Mouse (Mus musculus): Measurements from ENCODE around the gene Lrrn4cl. TPM values are rescaled to one million over a fixed set of nuclear protein-coding genes. Genes with fewer than 3 reads are reported as not detected.
"Not testable (repeated sequence)": the region's sequence is repeated elsewhere in the genome, so short reads cannot be mapped to it uniquely, and the experiment has no call there.

Lrrn4cl gene
- total RNA-seq, 2 experiments from 2014 or later = 5.8 to 8.8 TPM

DNA sequence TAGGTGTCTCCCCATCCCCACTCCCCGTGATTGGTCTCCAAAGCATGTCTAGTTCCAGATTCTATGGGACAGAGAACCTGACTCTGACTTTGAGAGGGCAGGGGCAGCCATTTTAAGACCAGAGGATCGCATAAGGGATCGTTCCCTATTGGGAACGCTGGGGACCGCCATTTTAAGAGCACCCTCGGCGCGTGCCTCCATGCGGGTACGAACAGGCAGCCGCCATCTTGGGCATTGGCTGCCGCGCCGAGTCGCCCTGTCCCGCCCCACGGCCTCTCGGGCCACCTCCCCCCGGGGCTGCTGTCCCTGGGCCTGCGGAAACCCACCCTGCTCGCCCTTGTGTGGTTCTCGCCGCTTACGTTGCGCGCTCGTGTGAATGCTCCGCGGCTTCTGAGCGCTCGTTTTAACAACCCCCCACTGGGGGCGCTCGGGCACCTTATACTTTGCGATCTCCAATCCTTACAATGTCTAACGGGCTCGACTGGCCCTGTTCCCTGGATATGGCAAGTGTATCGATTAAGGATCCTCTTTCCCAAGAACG, 13.2 kb upstream of the Lrrn4cl start, which contains the start of gene Bscl2:
Bscl2 (plus strand) TSS at position 217 of the 541 bp plus-strand sequence.
- peak; percentile 68 to 83 for DNase-seq
- intact Hi-C loops (cut with DNase I) = no loop called here

DNA sequence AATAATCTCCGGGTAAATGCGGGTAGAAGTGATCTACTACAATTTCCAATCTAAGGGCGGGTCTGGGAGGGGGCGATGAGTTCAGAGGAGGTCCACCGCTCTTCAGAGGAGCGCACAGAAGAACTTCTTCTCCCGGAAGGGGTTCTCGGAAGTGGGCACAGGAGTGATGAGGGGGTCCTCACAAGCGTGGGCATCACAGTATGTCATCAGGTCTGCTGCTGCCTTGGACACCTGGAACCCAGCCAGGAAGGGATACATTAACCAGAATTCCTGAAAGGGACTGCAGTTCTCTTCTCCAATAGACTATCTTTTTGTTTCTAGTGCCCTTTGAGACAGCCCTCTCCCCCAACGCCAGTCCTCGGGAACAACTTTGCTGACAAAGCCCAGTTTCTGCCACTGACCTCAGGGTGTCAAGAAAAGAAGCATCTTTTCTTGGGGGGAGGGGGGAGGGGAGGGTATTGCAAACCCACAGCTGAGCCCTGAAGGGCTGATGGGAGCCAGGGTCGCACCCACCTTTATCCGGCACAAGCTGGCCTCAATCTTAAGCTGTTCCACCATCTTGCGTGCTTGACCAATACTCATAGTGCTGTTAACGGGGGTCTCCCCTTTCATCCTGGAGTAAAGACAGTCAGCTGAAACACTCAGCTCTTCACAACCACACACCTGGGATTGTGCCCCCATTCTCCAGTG, 12.4 kb upstream of the Lrrn4cl start:
- intact Hi-C loops (cut with DNase I) = no loop called here
- DNase-seq = no peak

DNA sequence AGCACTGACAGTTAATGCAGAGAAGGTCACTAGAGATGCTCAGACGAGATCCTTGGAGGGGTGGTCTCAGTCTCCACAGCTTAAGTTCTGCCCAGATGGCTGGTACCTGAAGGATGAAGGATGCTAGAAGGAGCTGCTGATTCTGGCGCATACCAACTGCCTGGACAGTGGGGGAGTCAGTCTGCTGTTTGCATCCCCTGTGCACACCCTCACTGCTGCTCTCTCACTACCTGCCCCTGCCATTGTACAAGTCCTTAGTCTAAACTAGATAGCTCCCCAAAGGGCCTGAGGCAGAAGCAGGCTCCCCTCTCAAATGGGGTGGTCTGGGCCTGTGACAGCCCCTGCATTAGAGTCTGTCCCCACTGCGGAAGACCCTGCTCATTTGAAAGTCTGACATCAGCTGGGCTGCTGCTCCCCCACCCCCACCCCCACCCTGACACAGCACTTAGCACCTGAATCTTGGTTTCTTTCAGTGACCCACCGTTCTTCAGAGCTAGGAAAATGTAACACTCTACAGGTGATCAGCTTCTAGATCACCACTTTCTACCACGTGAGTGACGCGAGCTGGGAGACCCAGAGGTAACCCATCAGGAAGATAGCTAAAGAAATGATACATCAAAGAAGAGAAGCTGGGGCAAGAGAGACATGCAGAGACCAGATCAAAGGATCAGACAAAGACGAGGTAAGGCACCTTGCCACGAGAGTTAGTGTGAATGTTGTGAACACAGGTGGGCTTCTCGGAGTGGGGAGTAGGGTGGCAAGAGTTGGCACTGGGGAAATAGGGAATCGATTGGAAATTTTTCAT, 11.3 kb upstream of the Lrrn4cl start, which contains the start of gene Gng3:
Gng3 (minus strand) TSS at position 92 of the 805 bp plus-strand sequence.
- intact Hi-C loops (cut with DNase I) = no loop called here
- no peak for DNase-seq

DNA sequence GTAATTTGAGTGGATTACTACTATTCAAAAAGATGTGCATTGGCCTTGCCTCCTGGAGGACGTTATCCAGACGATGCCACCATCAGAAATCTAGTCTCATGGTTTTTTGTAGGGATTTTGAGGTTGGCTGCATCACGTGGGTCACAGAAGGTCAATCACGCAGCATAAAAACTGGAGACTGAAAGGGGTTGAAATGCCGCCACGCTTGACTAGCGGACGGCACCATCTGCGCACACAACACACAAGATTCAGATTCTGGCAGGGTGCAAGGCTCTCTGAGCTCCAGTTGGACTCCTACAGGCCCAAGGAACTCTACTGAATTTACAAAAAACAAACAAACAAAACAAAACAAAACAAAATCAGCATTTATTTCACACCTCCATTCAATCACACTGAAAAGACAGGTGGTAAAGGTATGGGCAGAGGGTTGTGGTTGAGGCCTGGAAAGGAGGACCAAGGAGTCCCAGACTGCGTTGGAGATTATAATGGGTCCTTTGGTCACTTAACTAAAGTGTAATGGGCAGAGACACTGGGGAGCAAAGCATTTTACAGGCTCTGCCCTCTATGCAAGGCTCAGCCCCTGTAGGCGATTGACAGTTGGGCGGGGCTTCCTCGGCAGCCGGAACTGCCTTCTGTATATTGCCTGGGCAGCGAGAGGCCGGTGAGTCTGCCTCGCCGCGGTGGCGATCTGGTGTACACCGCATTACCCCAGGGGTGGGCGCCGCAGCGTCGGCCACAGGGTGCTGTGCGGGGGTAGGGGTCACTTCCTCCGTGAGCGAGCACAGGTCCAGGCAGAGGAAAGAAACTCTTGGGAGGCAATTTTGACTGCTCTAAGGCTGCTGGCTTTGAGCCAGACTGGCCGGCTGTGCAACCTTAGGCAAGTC, 10.4 kb upstream of the Lrrn4cl start:
- intact Hi-C loops (cut with DNase I) = loop anchor here (5.0 kb wide), 1 partner anchor 52 kb away; the partner anchor contains the start of gene Ints5
- DNase-seq = peak; percentile 64 to 65

DNA sequence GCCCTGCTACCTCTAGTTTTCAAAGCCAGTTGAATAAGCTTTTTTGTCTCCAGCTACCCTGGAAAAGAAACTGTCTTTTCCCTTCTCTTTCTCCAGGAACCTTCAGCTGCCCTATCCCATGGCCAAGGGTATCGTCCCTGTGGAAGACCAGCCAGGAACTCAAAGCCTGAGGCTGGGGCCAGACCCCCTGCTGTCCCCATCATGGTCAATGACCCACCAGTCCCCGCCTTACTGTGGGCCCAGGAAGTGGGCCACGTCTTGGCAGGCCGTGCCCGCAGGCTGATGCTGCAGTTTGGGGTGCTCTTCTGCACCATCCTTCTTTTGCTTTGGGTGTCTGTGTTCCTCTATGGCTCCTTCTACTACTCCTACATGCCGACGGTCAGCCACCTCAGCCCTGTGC, 9.6 kb upstream of the Lrrn4cl start:
- no peak for DNase-seq
- intact Hi-C loops (cut with DNase I) = loop anchor here (5.0 kb wide), 1 partner anchor 51 kb away; the partner anchor contains the start of gene Ints5

DNA sequence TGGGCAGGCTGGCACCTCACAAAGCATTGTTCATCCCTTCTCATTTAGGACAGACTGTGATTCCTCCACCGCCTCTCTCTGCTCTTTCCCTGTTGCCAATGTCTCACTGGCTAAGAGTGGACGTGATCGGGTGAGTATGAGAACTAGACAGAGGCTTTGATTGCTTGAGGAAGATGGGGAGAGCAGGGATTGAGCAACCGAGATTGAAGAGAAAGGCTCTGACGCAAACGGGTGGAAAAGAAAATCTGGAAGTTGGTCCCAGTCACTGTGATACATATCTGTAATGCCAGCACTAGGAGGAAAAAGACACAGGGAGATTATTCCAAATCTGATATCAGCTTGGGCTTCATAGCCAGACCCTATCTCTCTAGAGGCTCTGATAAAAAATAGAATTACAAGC, 7.6 kb upstream of the Lrrn4cl start:
- intact Hi-C loops (cut with DNase I) = loop anchor here (5.0 kb wide), 1 partner anchor 49 kb away; the partner anchor contains the start of gene Ints5

DNA sequence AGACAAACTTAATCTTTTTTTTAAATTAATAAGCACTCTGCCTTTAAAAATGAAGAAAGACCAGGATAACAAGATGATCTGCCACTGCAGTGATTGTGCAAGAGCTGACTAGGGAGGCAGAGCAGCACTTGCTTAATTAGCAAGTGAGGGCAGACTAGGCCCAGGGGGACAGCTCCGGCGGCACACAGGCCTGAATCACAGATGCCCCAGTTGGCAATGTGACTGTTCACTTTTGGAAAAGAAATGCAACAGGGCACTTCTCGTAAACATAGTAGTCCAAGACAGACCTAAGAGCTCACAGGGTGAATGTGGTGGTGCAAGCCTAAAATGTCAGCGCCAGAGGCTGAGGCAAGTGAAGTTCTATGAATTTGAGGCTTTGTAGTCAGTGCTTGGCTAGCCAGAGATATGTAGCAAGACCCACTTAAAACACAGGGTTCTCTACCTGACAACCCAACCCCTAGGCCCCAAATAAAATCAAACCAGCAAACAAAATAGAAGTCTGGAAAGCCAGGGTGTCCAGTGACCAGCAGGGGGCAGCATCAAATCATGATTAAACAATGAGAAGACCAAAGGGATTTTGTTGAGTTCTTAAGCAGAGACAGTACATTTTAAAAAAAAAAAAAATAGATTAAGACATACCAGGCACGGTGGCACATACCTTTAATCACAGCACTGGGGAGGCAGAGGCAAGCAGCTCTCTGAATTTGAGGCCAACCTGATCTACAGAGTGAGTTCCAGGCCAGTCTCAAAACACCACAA, 6.0 kb upstream of the Lrrn4cl start:
- intact Hi-C loops (cut with DNase I) = loop anchor here (5.0 kb wide), 2 partner anchors 48 to 258 kb away; partner anchors contain the start of gene Ints5
- peak; percentile 59 to 82 for DNase-seq

More for the DNA sequence above, 7.6 kb upstream of the Lrrn4cl start:
- DNase-seq = no peak

DNA sequence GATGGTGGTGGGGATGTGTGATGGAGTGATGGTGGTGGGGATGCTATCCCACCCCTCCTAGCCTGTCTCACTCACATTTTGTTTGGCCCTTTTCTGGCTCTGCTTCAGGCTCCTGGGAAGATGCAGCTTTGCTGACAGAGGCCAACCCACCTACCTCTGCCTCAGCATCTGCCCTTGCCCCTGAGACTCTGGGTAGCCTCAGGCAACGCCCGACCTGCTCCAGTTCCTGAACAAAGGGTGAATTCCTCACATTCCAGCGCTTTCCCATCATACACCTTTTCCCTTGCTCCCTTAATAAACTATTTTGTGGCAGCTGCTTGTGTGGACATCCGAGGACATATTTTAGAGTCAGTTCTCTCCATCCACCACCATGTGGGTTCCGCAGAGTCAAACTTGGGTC, 2.2 kb upstream of the Lrrn4cl start:
- no peak for DNase-seq
- intact Hi-C loops (cut with DNase I) = loop anchor here (5.0 kb wide), 1 partner anchor 254 kb away; no protein-coding TSS in a partner anchor

DNA sequence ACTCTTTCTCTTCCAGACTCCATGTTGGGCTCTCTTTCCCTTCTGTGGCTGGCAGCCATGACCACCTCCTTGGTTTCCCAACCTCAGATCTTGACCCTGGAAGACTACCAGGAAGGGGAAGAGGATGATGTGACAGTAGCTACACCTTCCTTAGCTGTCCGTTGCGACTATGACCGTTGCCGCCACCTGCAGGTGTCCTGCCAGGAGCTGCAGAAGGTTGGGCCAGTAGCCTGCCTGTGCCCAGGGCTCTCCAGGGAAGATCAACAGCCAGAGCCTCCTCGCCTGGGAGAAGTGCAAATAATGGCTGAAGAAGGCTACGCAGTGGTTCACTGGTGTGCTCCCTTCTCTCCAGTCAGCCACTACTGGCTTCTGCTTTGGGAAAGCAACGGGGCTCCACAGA, 1.1 kb downstream of the Lrrn4cl start:
- no peak for DNase-seq
- intact Hi-C loops (cut with DNase I) = no loop called here

DNA sequence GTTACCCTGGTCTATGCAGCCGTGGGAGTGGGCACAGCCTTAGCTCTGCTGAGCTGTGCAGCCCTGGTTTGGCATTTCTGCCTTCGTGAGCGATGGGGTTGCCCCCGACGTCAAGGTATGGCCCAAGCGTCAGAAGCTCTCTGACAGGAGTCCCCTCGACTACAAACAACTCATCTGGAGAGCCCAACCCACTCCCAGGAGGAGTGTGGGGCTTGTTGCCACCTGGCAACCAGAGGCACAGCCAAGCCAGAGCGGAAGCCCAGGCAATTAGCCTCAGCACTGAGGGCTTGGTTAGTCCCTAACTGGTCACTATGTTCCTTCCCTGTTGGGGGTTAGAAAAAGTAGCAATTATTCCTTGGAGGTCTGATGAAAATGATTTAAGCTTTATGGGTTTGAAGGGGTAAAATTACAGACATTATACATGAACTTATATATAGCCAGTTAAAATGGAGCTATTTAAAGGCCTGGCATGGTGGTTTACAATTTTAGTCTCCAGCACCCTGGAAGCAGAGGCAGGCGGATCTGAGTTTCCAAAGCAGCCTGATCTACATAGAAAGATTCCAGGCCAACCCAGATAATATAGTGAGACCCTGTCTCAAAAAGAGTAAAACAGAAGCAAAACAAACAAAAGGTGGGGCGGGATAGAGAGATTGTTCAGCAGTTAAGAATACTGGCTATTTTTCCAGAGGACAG, 1.8 kb downstream of the Lrrn4cl start:
- DNase-seq = peak; percentile 61 to 69
- intact Hi-C loops (cut with DNase I) = no loop called here

DNA sequence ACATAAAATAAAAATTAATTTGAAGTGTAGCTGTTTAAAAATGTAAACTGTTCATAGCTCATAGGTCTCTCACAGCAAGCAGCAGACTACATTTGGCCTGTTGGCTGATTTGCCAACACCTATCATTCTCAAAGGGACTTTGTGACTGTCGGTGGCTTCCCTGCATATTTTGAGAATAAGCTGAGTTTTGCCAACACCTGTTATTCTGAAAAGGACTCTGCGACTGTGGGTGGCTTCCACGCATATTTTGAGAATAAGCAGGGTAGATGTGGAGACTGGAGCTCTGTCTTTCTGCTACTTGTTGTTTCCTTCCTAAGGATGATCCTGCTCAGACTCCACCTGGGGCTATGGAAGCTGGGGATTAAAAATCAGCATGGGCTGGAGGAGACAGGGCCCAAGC, 2.5 kb downstream of the Lrrn4cl start:
- DNase-seq = no peak
- intact Hi-C loops (cut with DNase I) = no loop called here

DNA sequence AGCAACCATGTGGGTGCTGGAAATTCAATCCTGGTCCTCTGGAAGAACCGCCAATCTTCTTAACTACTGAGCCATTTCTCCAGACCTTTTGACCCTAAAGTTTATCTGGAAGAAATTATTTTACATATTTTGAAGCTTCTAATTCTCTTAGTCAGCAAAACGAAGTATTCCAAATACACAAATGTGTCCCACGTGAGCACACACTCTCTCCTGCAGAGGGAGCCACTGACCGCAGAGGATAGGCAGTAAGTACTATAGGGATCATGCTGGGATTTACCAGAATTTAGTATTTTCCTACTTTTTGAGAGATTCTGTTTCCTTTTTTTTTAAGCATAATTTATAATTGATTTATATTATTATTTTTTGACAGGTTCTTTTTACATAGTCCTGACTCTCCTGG, 7.1 kb downstream of the Lrrn4cl start:
- peak in 1 of 2 experiments; percentile 42 for DNase-seq
- intact Hi-C loops (cut with DNase I) = loop anchor here (5.0 kb wide), 1 partner anchor 250 kb away; no protein-coding TSS in a partner anchor

DNA sequence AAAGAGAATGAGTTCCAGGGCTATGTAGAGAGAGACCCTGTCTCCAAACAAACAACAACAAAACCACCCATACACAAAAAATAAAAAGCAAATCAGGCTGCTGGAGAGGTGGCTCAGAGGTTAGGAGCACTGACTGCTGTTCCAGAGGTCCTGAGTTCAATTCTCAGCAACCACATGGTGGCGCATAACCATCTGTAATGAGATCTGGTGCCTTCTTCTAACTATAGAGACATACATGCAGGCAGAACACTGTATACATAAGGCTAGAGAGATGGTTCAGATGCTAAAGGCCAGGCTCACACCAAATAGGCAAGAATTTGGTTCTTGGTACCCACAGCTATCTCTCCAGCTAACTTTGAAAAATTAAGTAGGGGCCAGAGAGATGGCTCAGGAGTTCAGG, 8.4 kb downstream of the Lrrn4cl start:
- DNase-seq = no peak
- intact Hi-C loops (cut with DNase I) = loop anchor here (5.0 kb wide), 1 partner anchor 248 kb away; no protein-coding TSS in a partner anchor

DNA sequence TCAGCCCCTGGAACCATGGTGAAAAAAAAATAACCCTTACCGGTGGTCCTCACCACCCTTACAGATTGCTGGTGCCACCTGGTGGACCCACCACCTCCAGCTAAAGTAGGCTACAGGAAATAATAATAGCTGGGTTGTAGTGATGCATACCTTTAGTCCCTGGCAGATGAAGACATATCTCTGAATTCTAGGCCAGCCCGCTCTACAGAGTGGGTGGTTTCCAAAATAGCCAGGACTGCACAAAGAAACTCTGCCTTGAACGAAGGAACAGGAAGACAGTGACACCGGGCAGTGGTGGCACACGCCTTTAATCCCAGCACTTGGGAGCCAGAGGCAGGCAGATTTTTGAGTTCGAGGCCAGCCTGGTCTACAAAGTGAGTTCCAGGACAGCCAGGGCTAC, 13.7 kb downstream of the Lrrn4cl start:
- no peak for DNase-seq

DNA sequence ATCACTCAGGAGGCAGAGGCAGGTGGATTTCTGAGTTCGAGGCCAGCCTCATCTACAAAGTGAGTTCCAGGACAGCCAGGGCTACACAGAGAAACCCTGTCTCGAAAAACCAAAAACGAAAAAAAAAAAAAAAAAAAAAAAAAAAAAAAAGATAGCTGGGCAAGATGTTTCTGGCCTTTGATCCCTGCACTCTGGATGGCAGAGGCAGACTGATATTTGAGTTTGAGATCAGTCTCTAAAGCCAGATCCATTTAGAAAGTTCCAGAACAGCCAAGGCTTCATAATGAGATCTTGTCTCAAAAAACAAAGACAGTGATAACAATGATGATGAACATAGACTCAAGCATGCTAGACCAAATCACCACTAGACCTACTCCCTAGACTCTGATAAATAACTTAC, 19.8 kb downstream of the Lrrn4cl start:
- DNase-seq; intact Hi-C loops (cut with DNase I): not testable (repeated sequence)

More for the DNA sequence above, 13.7 kb downstream of the Lrrn4cl start:
- intact Hi-C loops (cut with DNase I) = no loop called here

DNA sequence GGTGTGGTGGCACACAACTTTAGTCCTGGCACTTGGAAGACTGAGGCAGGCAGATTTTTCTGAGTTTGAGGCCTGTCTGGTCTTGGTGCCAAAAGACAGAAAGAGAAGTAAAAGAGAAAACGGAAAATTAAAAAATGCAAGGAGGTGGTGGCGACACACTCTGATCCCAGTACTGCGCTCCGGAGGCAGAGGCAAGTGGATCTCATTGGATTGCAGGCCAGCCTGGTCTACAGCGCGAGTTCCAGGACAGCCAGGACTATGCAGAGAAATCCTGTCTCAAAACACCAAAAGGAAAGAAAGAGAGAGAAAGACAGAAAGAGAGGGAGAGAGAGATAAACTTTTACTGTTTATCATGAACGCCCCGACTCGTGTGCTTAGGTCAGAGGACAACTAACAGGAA, 20.3 kb downstream of the Lrrn4cl start:
- intact Hi-C loops (cut with DNase I) = no loop called here
- no peak for DNase-seq

DNA sequence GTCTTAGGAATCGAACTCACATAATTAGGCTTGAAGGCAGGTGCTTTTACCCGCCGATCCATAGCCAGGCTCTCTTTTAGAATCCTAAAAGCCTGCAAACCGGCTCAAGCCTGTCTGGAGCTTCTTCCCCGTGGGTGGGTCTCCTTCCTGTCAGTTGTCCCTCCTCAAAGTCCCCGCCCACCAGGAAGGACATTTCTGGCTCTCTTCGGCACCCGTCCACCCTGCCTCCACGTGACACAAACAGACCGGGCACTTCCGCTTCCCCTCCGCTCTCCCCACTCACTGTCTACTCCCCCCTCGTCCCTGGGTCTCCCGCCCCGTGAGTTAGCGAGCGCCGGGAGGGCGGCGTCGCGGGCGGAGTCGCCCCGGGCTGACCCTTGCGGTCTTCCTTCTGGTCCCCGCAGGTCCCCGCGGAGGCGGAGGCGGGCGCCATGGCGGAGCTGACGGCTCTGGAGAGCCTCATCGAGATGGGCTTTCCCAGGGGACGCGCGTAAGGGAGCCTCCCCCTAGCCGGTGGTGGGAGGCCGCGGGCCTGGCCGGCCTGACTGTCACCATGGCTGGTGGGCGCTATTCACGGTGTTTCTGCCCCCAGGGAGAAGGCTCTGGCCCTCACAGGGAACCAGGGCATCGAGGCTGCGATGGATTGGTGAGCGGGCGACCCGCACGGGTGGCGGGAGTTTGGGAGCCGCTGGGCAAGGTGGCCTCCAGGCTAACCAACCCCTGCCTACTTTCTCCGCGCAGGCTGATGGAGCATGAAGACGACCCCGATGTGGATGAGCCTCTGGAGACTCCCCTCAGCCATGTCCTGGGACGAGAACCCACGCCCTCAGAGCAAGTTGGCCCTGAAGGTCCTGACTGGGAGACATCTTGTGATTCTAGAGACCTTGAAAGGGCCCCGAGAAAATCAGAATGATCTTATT, 21.0 kb downstream of the Lrrn4cl start, which contains the start of gene Ubxn1:
Ubxn1 (plus strand) TSS at position 230 of the 920 bp plus-strand sequence.
- peak; percentile 93 to 96 for DNase-seq
- intact Hi-C loops (cut with DNase I) = loop anchor here (2.0 kb wide), 1 partner anchor 57 kb away; the partner anchor contains the start of genes Eml3 and Rom1
